Mouse (Mus musculus) forebrain, embryonic 14.5 days (tissue): ENCODE data around the gene Bag6. TPM values are rescaled to one million over a fixed set of nuclear protein-coding genes. Genes with fewer than 3 reads are reported as not detected.

Experiments
- ATAC-seq: fragments of 200-750 bp; cut with Nextera tagmentation; 2 replicates; pipeline ENCODE4 v1.8.0; 2017; ENCODE audit warnings: mild to moderate bottlenecking, moderate library complexity
- DNase-seq: peaks from one replicate; pipeline ENCODE4 v3.0.0-alpha.2; 2015; ENCODE audit warnings: low spot score
- H3K27ac ChIP-seq: fragments of 300-500 bp; sonication (generic); 2 replicates; pipeline ENCODE4 v1.5.1; 2014; ENCODE audit warnings: low read depth, mild to moderate bottlenecking, control low read depth, low read length, moderate library complexity
- H3K27me3 ChIP-seq: fragments of 300-500 bp; sonication (generic); replicated peaks from 2 replicates; pipeline ENCODE4 v1.6.1; 2014; ENCODE audit warnings: low read length, control low read depth, mixed read lengths; ENCODE audit not compliant: control insufficient read depth, insufficient read depth
- H3K36me3 ChIP-seq: fragments of 300-500 bp; sonication (generic); 2 replicates; pipeline ENCODE4 v1.6.1; 2014; ENCODE audit warnings: low read length, control low read depth; ENCODE audit not compliant: control insufficient read depth, insufficient read depth
- H3K4me1 ChIP-seq: fragments of 300-500 bp; sonication (generic); 2 replicates; pipeline ENCODE4 v1.6.1; 2014; ENCODE audit warnings: antibody characterized with exemption, low read length, control low read depth; ENCODE audit not compliant: control insufficient read depth, insufficient read depth
- H3K4me2 ChIP-seq: fragments of 300-500 bp; sonication (generic); 2 replicates; pipeline ENCODE4 v1.6.1; 2014; ENCODE audit warnings: mild to moderate bottlenecking, control low read depth, low read length
- H3K4me3 ChIP-seq: fragments of 300-500 bp; sonication (generic); 2 replicates; pipeline ENCODE4 v1.5.1; 2014; ENCODE audit warnings: low read depth, low read length, control low read depth
- H3K9ac ChIP-seq: fragments of 300-500 bp; sonication (generic); 2 replicates; pipeline ENCODE4 v1.6.1; 2014; ENCODE audit warnings: mild to moderate bottlenecking, low read length, control low read depth, moderate library complexity
- H3K9me3 ChIP-seq: fragments of 300-500 bp; sonication (generic); replicated peaks from 2 replicates; pipeline ENCODE4 v1.6.1; 2016; ENCODE audit warnings: low read length, control low read depth, mixed read lengths; ENCODE audit not compliant: control insufficient read depth
- WGBS: fragments of 180-500 bp; shearing (Covaris S2); extraction: QIAGEN DNeasy Blood & Tissue Kit; methylation state at CpG from one replicate; pipeline ENCODE4 v1.1.7; 2014; 5-methylcytosine and 5-hydroxymethylcytosine counted together
- polyA plus RNA-seq: library from polyadenylated mRNA; unstranded; fragments of >200 nt; fragmentation: Nextera tagmentation; extraction: Ambion mirVana; gene quantifications from 2 replicates; pipeline ENCODE4 v1.2.1, GENCODE M21; 2014

Gene Bag6
- polyA plus RNA-seq, 1 experiment from 2014 or later, result 144 TPM

DNA sequence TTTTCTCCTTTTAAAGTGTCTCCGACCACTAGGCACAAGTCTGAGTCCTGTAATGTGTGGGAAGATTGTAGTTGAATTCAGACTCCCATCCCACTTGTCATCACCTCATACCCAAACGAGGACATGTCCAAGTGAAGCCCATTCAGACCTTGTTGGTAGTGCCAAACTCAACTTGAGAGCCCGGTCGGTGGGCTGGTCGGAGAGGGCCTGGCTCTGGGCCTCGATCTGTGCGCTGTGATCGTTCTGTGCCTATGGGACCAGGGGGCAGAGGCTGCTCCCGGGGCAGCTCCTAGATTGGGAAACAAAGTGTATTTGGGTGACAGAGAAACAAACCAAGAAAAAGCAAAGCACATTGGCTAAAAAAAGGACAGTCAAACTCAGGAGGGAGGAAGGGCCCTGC is 18.1 kb downstream of the Bag6 start:
- Histone ChIP-seq H3K4me2 (no peak overlapping the region), H3K4me1 (no peaks in the 10 kb centered on the region), H3K36me3 (peaks cover 100% of the 10 kb centered on the region), H3K27ac (no peak overlapping the region), H3K27me3 (no peaks in the 10 kb centered on the region), H3K9ac (no peak overlapping the region), H3K9me3 (no peaks in the 10 kb centered on the region), H3K4me3 (no peak overlapping the region)
- no peak for DNase-seq
- WGBS, result 87% methylated on average over 9 of the region's 9 CpGs
- ATAC-seq, result no peak

DNA sequence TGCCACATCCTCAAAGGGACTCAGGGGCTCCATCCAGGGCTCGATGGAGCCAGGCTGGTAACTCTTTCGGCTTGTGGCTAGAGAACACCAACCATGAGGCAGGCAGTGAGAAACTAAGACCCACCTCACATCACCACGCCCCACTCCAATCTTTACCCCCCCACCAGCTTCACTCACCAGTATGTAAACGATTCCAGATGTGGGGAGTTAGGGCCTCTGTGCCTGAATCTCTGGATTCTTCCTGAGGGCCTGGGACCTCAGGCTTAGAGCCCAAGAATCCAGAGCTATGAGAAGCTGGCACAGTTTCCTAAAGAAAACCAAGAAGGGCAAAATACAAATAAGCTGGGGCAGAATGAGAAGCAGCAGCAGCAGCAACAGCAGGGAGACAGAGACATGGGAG is 19.0 kb downstream of the Bag6 start:
- DNase-seq (no peak), ATAC-seq (no peak)
- Histone ChIP-seq H3K9me3 (no peaks in the 10 kb centered on the region), H3K4me1 (no peaks in the 10 kb centered on the region), H3K4me2 (no peak overlapping the region), H3K4me3 (no peak overlapping the region), H3K27me3 (no peaks in the 10 kb centered on the region), H3K36me3 (peaks cover 100% of the 10 kb centered on the region), H3K9ac (no peak overlapping the region), H3K27ac (no peak overlapping the region)
- WGBS, result 91% methylated on average over 4 of the region's 4 CpGs

GRCm38 (mm10) chr17:35154616-35155015 is 19.6 kb downstream of the Bag6 start:
- no peak for ATAC-seq
- DNase-seq, result no peak
- H3K27ac ChIP-seq, result no peak overlapping the region
- no peak overlapping the region for H3K4me3 ChIP-seq
- WGBS, result 83% methylated on average over 7 of the region's 7 CpGs
- no peaks in the 10 kb centered on the region for H3K27me3 ChIP-seq
- H3K4me2 ChIP-seq, result no peak overlapping the region
- H3K36me3 ChIP-seq, result peaks cover 100% of the 10 kb centered on the region
- H3K9ac ChIP-seq, result no peak overlapping the region
- H3K4me1 ChIP-seq, result no peaks in the 10 kb centered on the region
- no peaks in the 10 kb centered on the region for H3K9me3 ChIP-seq

- H3K27me3 ChIP-seq, result no peaks in the 10 kb centered on the region
- H3K36me3 ChIP-seq, result peaks cover 100% of the 10 kb centered on the region
- no peak overlapping the region for H3K4me3 ChIP-seq
- H3K4me2 ChIP-seq, result no peak overlapping the region
- H3K9ac ChIP-seq, result no peak overlapping the region
- no peak for DNase-seq
- no peaks in the 10 kb centered on the region for H3K9me3 ChIP-seq
- no peak overlapping the region for H3K27ac ChIP-seq
- WGBS, result 90% methylated on average over 12 of the region's 12 CpGs
- ATAC-seq, result no peak
- H3K4me1 ChIP-seq, result no peaks in the 10 kb centered on the region
Measured at GRCm38 (mm10) chr17:35155451-35155850, 20.5 kb downstream of the Bag6 start.

DNA sequence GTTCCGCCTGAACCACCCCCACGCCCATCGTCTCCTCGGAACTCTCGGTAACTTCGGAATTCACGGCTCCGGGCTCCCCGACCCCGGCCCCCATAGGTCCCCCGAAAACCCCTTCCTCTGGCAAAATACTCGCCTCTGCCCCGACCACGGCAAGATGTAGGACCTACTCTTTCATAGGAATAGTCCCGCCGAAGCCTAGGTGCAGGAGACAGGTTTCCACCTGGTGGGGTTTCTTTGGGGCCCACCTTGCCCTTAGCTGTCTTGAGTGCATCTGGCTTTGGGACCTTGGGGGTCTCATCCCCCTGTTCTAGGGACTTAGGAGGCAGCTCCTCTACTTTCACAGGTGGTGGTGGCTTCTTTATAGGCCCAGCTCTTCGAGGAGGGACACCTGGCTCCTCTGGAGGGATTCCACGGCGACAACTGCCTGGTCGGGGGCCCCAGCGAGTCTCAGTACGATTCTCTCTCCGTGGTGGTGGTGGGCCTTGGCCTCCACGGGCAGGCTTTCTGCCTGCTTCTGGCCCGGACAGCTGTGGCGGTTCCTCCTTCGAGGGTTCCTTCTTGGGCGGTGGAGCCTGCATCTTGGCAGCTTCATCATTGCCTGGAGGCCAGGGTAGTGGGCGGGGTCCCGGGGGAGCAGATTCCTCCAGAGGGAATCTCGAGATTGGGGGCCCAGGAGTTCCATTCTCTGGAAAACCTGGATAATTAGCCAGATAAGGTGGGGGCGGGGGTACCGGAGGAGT is 21.7 kb downstream of the Bag6 start:
- H3K27me3 ChIP-seq, result no peaks in the 10 kb centered on the region
- no peaks in the 10 kb centered on the region for H3K4me1 ChIP-seq
- no peaks in the 10 kb centered on the region for H3K9me3 ChIP-seq
- H3K4me3 ChIP-seq, result no peak overlapping the region
- H3K4me2 ChIP-seq, result no peak overlapping the region
- H3K27ac ChIP-seq, result no peak overlapping the region
- H3K36me3 ChIP-seq, result peaks cover 100% of the 10 kb centered on the region
- DNase-seq (no peak), ATAC-seq (no peak)
- no peak overlapping the region for H3K9ac ChIP-seq
- WGBS, result 92% methylated on average over 33 of the region's 33 CpGs

- Histone ChIP-seq H3K36me3 (peaks cover 100% of the 10 kb centered on the region), H3K9ac (no peak overlapping the region), H3K4me2 (no peak overlapping the region), H3K4me1 (peaks cover 4% of the 10 kb centered on the region), H3K27ac (no peak overlapping the region), H3K27me3 (no peaks in the 10 kb centered on the region), H3K4me3 (no peak overlapping the region), H3K9me3 (no peaks in the 10 kb centered on the region)
- DNase-seq, result no peak
- WGBS, result 93% methylated on average over 8 of the region's 8 CpGs
- no peak for ATAC-seq
Measured at GRCm38 (mm10) chr17:35157254-35157653, 22.3 kb downstream of the Bag6 start.

GRCm38 (mm10) chr17:35157661-35158175 is 22.7 kb downstream of the Bag6 start:
- no peak for ATAC-seq
- Histone ChIP-seq H3K27ac (no peak overlapping the region), H3K9ac (no peak overlapping the region), H3K9me3 (no peaks in the 10 kb centered on the region), H3K4me3 (no peak overlapping the region), H3K27me3 (no peaks in the 10 kb centered on the region), H3K4me1 (peaks cover 8% of the 10 kb centered on the region), H3K4me2 (no peak overlapping the region), H3K36me3 (peaks cover 99% of the 10 kb centered on the region)
- no peak for DNase-seq
- WGBS, result 87% methylated on average over 8 of the region's 8 CpGs

DNA sequence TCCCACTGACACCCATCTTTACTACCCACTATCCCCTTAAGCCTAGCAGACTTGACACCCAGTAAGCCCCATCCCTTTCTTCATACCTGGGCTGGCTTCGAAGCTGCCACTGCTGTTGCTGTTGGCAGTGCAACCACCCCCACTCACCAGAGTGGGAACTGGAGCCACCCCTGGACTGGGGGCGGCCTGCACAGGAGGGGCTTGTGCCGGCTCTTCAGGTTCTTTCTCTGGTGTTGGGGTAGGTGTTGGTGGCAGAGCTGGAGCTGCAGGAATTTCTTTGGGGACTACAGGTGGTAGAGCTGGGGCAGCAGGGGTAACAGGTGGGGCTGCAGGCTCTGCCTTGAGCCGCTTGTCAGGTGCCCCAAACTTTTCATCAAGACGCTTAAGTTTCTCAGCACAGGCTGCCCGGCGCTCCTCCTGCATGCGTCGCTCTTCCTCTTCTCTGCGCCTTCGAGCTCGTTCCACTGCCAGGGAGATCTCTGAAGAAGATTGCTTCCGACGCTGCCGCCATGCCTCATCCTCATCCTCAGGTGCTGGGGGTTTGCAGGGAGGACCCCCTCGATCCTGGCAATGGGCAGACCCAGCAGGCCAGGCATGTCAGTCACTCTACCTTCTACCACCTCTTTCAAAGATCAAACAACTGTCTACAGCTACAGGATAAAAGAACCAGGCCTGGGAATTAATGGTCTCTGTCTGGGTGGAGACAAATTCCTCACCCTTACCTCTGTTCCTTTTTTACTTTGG is 24.0 kb downstream of the Bag6 start:
- WGBS, result 94% methylated on average over 16 of the region's 16 CpGs
- peaks cover 12% of the 10 kb centered on the region for H3K4me1 ChIP-seq
- no peak for ATAC-seq

DNA sequence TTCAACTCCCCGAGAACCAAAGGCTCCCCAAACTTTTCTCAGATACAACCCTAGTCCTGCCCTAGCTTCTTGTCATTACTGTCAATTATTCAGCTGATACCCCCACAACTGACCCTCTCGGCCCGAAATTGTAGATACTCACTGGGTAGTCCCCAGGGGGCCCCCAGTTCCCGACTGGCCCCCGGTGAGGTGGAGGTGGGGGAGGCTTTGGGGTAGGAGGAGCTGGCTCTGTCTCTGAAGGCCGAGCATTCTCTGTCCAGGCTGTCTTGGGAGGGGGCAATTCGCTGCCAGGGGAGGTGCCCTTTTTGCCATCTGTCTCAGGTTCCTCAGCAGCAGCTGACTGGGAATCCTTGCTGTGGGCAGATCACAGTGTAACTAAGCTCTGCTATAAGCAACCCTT is 24.7 kb downstream of the Bag6 start:
- 83% methylated on average over 7 of the region's 7 CpGs for WGBS
- ATAC-seq (no peak), DNase-seq (no peak)
- no peak overlapping the region for H3K9ac ChIP-seq
- H3K27me3 ChIP-seq, result no peaks in the 10 kb centered on the region
- peaks cover 12% of the 10 kb centered on the region for H3K4me1 ChIP-seq
- no peak overlapping the region for H3K4me2 ChIP-seq
- no peaks in the 10 kb centered on the region for H3K9me3 ChIP-seq
- H3K27ac ChIP-seq, result no peak overlapping the region
- peaks cover 80% of the 10 kb centered on the region for H3K36me3 ChIP-seq
- H3K4me3 ChIP-seq, result no peak overlapping the region

More for the DNA sequence above, 24.0 kb downstream of the Bag6 start:
- H3K9me3 ChIP-seq, result no peaks in the 10 kb centered on the region
- H3K27ac ChIP-seq, result no peak overlapping the region
- DNase-seq, result no peak
- peaks cover 86% of the 10 kb centered on the region for H3K36me3 ChIP-seq
- no peaks in the 10 kb centered on the region for H3K27me3 ChIP-seq
- no peak overlapping the region for H3K4me3 ChIP-seq
- no peak overlapping the region for H3K4me2 ChIP-seq
- H3K9ac ChIP-seq, result no peak overlapping the region
